Mouse (Mus musculus) myocyte (in vitro differentiated cells): ENCODE measurements around the gene Chd2.

Source experiments
- E2F4 ChIP-seq: IDR thresholded peaks from one replicate; pipeline ENCODE4 v1.6.1; 2011; ENCODE audit warnings: mild to moderate bottlenecking, control low read depth, moderate library complexity; ENCODE audit not compliant: insufficient read depth
- MAX ChIP-seq: IDR thresholded peaks from one replicate; pipeline ENCODE4 v1.6.1; 2011; ENCODE audit warnings: low read depth, mild to moderate bottlenecking, control low read depth
- MYOG ChIP-seq, 3 experiments: IDR thresholded peaks; one replicate each; pipeline ENCODE4 v1.6.1; 2011; ENCODE audit warnings: control low read depth in 2 of 3, low read depth in 2 of 3, mild to moderate bottlenecking in 2 of 3; ENCODE audit not compliant: insufficient read length in 2 of 3, control insufficient read depth in 1 of 3, insufficient read depth in 1 of 3
- POLR2A ChIP-seq: IDR thresholded peaks from one replicate; pipeline ENCODE4 v1.6.1; 2011; ENCODE audit warnings: low read depth, mild to moderate bottlenecking, control low read depth, moderate library complexity; ENCODE audit not compliant: insufficient read length

GRCm38 (mm10) chr7:73426752-73427386 is 114.8 kb downstream of the Chd2 start:
- peak; percentile 29 for TF ChIP-seq POLR2A
- no peak for TF ChIP-seq MAX
- TF ChIP-seq E2F4 = no peak
- peak in 2 of 3 experiments; percentile 89 to 94 for TF ChIP-seq MYOG (IDR thresholded peaks at IDR 0.05; ENCODE audit: control insufficient read depth in 1 of 3, insufficient read depth in 1 of 3, insufficient read length in 2 of 3, low read depth in 2 of 3)
